Mouse (Mus musculus) heart, embryonic 15.5 days (tissue): ENCODE measurements around the gene Lmod1. TPM values are rescaled to one million over a fixed set of nuclear protein-coding genes. Genes with fewer than 3 reads are reported as not detected.

Experiments
- ATAC-seq: fragments of 200-750 bp; cut with Nextera tagmentation; replicated peaks from 2 replicates; pipeline ENCODE4 v1.8.0; 2017; ENCODE audit warnings: low read depth, moderate TSS enrichment; ENCODE audit not compliant: insufficient number of reproducible peaks, insufficient read depth, low FRiP score
- H3K27ac ChIP-seq: fragments of 300-500 bp; sonication (generic); 2 replicates; pipeline ENCODE4 v1.5.1; 2015; ENCODE audit warnings: mild to moderate bottlenecking, inconsistent platforms
- H3K27me3 ChIP-seq: fragments of 300-500 bp; sonication (generic); 2 replicates; pipeline ENCODE4 v1.6.1; 2015; ENCODE audit warnings: inconsistent platforms
- H3K36me3 ChIP-seq: fragments of 300-500 bp; sonication (generic); 2 replicates; pipeline ENCODE4 v1.6.1; 2015; ENCODE audit warnings: mild to moderate bottlenecking, inconsistent platforms
- H3K4me1 ChIP-seq: fragments of 300-500 bp; sonication (generic); replicated peaks from 2 replicates; pipeline ENCODE4 v1.6.1; 2015; ENCODE audit warnings: inconsistent platforms
- H3K4me2 ChIP-seq: fragments of 300-500 bp; sonication (generic); 2 replicates; pipeline ENCODE4 v1.6.1; 2015; ENCODE audit warnings: inconsistent platforms, mild to moderate bottlenecking, moderate library complexity
- H3K4me3 ChIP-seq: fragments of 300-500 bp; sonication (generic); 2 replicates; pipeline ENCODE4 v1.5.1; 2015; ENCODE audit warnings: mild to moderate bottlenecking, inconsistent platforms
- H3K9ac ChIP-seq: fragments of 300-500 bp; sonication (generic); 2 replicates; pipeline ENCODE4 v1.6.1; 2015; ENCODE audit warnings: mild to moderate bottlenecking, inconsistent platforms
- H3K9me3 ChIP-seq: fragments of 300-500 bp; sonication (generic); replicated peaks from 2 replicates; pipeline ENCODE4 v1.6.1; 2016; ENCODE audit warnings: inconsistent platforms
- WGBS: fragments of 180-500 bp; shearing (Covaris S2); methylation state at CpG from one replicate; pipeline ENCODE4 v1.1.7; 2015; ENCODE audit warnings: mixed read lengths; 5-methylcytosine and 5-hydroxymethylcytosine counted together
- polyA plus RNA-seq: library from polyadenylated mRNA; unstranded; fragments of >200 nt; fragmentation: Nextera tagmentation; extraction: Ambion mirVana; gene quantifications from 2 replicates; pipeline ENCODE4 v1.2.1, GENCODE M21; 2015

The Lmod1 gene
- 2.0 and 3.6 TPM in 2 replicates for polyA plus RNA-seq

GRCm38 (mm10) chr1:135324571-135324970 lies at the start of gene Lmod1:
TSS of gene Lmod1 (plus strand) at chr1:135324807.
- Histone ChIP-seq H3K9me3 (no peaks in the 10 kb centered on the region), H3K36me3 (no peaks in the 10 kb centered on the region), H3K27me3 (peaks cover 4% of the 10 kb centered on the region; the same call in 1 of the 2 replicates), H3K27ac (peak within 1 kb of the TSS; percentile 62; the same call in 1 of the 2 replicates), H3K4me2 (peak within 1 kb of the TSS; percentile 56), H3K9ac (peak within 1 kb of the TSS; percentile 39; the same call in 1 of the 2 replicates), H3K4me1 (peaks cover 12% of the 10 kb centered on the region), H3K4me3 (peak within 1 kb of the TSS; percentile 30)
- WGBS: 12% methylated on average over 8 of the region's 8 CpGs
- ATAC-seq: peak; percentile 53

GRCm38 (mm10) chr1:135280646-135281045 lies 44.0 kb upstream of the Lmod1 start:
- peaks cover 31% of the 10 kb centered on the region for H3K4me1 ChIP-seq
- H3K4me2 ChIP-seq: no peak overlapping the region
- no peaks in the 10 kb centered on the region for H3K27me3 ChIP-seq
- H3K9me3 ChIP-seq: no peaks in the 10 kb centered on the region
- H3K9ac ChIP-seq: no peak overlapping the region
- H3K27ac ChIP-seq: peak overlapping the region; percentile 17; the same call in 1 of the 2 replicates
- WGBS: 41% methylated on average over 9 of the region's 9 CpGs
- peak; percentile 59 for ATAC-seq
- no peak overlapping the region for H3K4me3 ChIP-seq
- peaks cover 24% of the 10 kb centered on the region for H3K36me3 ChIP-seq

GRCm38 (mm10) chr1:135281841-135282240 lies 42.8 kb upstream of the Lmod1 start:
- H3K27me3 ChIP-seq: no peaks in the 10 kb centered on the region
- H3K9me3 ChIP-seq: no peaks in the 10 kb centered on the region
- 94% methylated on average over 17 of the region's 17 CpGs for WGBS
- ATAC-seq: no peak
- no peak overlapping the region for H3K27ac ChIP-seq
- no peak overlapping the region for H3K9ac ChIP-seq
- H3K4me3 ChIP-seq: no peak overlapping the region
- peaks cover 14% of the 10 kb centered on the region for H3K36me3 ChIP-seq
- H3K4me1 ChIP-seq: peaks cover 31% of the 10 kb centered on the region
- H3K4me2 ChIP-seq: peak overlapping the region; percentile 87; the same call in 1 of the 2 replicates

DNA sequence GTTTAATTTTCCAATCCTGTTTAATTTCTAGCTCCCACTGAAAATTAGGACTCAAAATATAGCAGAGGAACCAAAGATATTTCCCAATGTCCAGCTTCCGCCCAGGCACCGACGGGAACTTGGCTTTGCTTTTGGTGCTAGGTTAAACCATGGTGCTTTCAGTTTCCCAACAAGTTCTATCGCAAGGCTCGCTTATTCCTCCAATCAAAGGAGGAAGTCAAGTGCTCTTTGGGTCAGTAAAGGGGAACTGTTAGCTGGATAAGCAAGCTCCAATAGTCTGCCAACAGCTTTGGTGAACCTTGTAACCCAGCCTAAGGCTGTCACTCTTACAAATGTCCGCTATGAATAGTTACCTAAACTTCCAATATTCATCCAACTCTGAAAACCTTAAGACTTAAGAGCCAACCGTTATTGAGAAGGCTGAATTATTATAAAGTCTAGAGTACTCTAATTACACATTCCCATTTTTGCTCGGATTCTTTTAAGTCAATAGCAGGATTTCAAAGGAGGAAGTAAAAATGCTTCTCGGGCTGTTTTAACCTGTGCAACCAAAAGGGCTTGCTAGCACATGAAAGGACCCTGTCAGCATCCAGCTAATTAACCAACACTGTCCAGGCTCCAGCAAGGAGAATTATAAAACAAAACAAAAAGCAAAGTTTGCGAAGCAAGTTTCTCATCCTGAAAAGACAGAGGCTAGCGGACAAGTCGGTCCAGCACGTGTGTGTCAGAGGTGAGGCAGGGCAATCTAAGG lies 41.9 kb upstream of the Lmod1 start:
- ATAC-seq: no peak
- peak overlapping the region; percentile 97 for H3K9ac ChIP-seq
- peaks cover 9% of the 10 kb centered on the region; the same call in 1 of the 2 replicates for H3K36me3 ChIP-seq
- H3K4me2 ChIP-seq: peak overlapping the region; percentile 87
- H3K27me3 ChIP-seq: no peaks in the 10 kb centered on the region
- peaks cover 31% of the 10 kb centered on the region for H3K4me1 ChIP-seq
- H3K4me3 ChIP-seq: peak overlapping the region; percentile 83
- 29% methylated on average over 13 of the region's 13 CpGs for WGBS
- H3K9me3 ChIP-seq: no peaks in the 10 kb centered on the region
- peak overlapping the region; percentile 93 for H3K27ac ChIP-seq

GRCm38 (mm10) chr1:135283287-135283825 lies 41.3 kb upstream of the Lmod1 start:
- peak overlapping the region; percentile 93 for H3K27ac ChIP-seq
- H3K9me3 ChIP-seq: no peaks in the 10 kb centered on the region
- peaks cover 31% of the 10 kb centered on the region for H3K4me1 ChIP-seq
- peak overlapping the region; percentile 87 for H3K4me2 ChIP-seq
- under 1% methylated on average over 48 of the region's 48 CpGs for WGBS
- no peaks in the 10 kb centered on the region for H3K27me3 ChIP-seq
- peak; percentile 70 for ATAC-seq
- peak overlapping the region; percentile 83 for H3K4me3 ChIP-seq
- peaks cover 4% of the 10 kb centered on the region; the same call in 1 of the 2 replicates for H3K36me3 ChIP-seq
- peak overlapping the region; percentile 97 for H3K9ac ChIP-seq

DNA sequence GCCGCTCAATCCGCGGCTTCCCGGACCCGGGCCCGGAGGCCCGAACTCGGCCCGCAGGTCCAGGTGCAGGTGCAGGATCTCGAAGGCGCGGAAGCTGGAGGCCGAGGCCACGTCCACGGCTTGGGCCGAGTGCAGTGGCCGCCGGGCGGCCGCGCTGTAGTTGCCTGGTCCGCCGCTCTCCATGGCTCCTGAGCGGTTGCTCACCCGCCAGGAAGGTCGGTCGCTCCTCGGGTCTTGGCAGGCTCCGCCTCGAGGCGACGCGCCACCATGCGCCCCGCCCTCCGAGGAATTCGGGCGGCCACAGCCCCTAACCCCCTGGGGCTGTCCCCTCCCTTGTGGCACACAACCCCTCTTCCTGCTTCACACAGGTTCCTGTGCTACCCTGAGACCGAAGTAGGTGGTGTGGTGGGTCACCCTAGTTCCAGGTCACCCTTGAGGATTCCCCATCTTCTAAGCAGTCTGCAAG lies 40.7 kb upstream of the Lmod1 start, which contains the start of gene Rnpep:
TSS of gene Rnpep (minus strand) at position 259 of the 466 bp plus-strand sequence.
- no peaks in the 10 kb centered on the region for H3K27me3 ChIP-seq
- ATAC-seq: peak; percentile 88
- WGBS: under 1% methylated on average over 38 of the region's 39 CpGs
- peaks cover 31% of the 10 kb centered on the region for H3K4me1 ChIP-seq
- peak within 1 kb of the TSS; percentile 83 for H3K4me3 ChIP-seq
- peak within 1 kb of the TSS; percentile 87 for H3K4me2 ChIP-seq
- H3K9ac ChIP-seq: peak within 1 kb of the TSS; percentile 97
- no peaks in the 10 kb centered on the region for H3K9me3 ChIP-seq
- H3K36me3 ChIP-seq: no peaks in the 10 kb centered on the region
- H3K27ac ChIP-seq: peak within 1 kb of the TSS; percentile 93

DNA sequence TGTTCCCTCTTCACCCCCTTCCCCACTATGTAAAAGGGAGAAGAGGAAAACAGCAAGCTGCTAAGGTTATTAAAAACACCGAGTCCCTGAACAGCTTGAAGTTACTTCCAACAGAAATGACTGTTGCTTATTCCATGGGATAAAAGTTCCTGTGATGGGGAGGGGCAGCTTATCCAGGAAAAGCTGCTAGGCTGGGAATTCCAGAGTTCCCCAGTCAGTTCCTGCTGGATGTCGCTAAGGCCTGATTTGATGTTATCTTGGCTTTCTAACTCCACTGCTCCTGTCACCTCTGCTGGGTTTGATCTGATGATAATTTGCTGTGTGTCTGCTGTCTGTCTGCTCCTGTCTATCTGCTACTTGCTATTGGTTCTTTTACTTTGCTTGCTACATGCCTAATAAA lies 38.3 kb upstream of the Lmod1 start:
- Histone ChIP-seq H3K4me1 (peaks cover 23% of the 10 kb centered on the region), H3K27me3 (no peaks in the 10 kb centered on the region), H3K4me2 (no peak overlapping the region), H3K4me3 (no peak overlapping the region), H3K36me3 (no peaks in the 10 kb centered on the region), H3K9ac (no peak overlapping the region), H3K9me3 (no peaks in the 10 kb centered on the region), H3K27ac (no peak overlapping the region)
- 42% methylated on average over 2 of the region's 2 CpGs for WGBS
- ATAC-seq: no peak

DNA sequence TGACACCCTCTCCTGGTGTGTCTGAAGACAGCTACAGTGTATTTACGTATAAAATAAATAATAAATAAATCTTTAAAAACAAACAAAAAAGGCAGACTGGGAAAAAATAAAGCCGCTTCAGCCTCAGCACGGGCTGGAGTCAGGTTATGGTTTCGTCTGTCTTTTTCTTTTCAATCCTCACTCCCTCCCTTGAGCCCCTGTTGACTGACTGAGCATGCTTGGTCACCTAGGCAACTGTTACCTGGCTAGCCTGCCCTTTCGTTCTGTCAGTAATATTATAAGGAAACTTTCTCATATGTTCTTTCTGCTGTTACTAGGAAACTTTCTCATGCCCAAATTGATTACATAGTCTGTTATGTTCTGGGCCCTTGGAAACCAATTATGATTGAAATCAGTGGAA lies 33.7 kb upstream of the Lmod1 start:
- H3K27me3 ChIP-seq: no peaks in the 10 kb centered on the region
- H3K36me3 ChIP-seq: peaks cover 12% of the 10 kb centered on the region; the same call in 1 of the 2 replicates
- H3K27ac ChIP-seq: no peak overlapping the region
- 81% methylated on average over 5 of the region's 5 CpGs for WGBS
- H3K9me3 ChIP-seq: no peaks in the 10 kb centered on the region
- no peak overlapping the region for H3K4me3 ChIP-seq
- H3K4me1 ChIP-seq: no peaks in the 10 kb centered on the region
- H3K9ac ChIP-seq: no peak overlapping the region
- ATAC-seq: no peak
- no peak overlapping the region for H3K4me2 ChIP-seq

GRCm38 (mm10) chr1:135311356-135311755 lies 13.3 kb upstream of the Lmod1 start:
- no peak overlapping the region for H3K27ac ChIP-seq
- H3K9me3 ChIP-seq: no peaks in the 10 kb centered on the region
- H3K9ac ChIP-seq: no peak overlapping the region
- peaks cover 33% of the 10 kb centered on the region for H3K36me3 ChIP-seq
- peak overlapping the region; percentile 76 for H3K4me2 ChIP-seq
- 67% methylated on average over 6 of the region's 6 CpGs for WGBS
- H3K27me3 ChIP-seq: no peaks in the 10 kb centered on the region
- H3K4me3 ChIP-seq: no peak overlapping the region
- ATAC-seq: no peak
- H3K4me1 ChIP-seq: peaks cover 21% of the 10 kb centered on the region

- Histone ChIP-seq H3K36me3 (peaks cover 26% of the 10 kb centered on the region), H3K4me1 (peaks cover 21% of the 10 kb centered on the region), H3K9ac (peak overlapping the region; percentile 90; the same call in 1 of the 2 replicates), H3K4me2 (peak overlapping the region; percentile 76), H3K27me3 (no peaks in the 10 kb centered on the region), H3K27ac (no peak overlapping the region), H3K4me3 (peak overlapping the region; percentile 74), H3K9me3 (no peaks in the 10 kb centered on the region)
- no peak for ATAC-seq
- 54% methylated on average over 4 of the region's 4 CpGs for WGBS
These were observed 12.4 kb upstream of the Lmod1 start for GRCm38 (mm10) chr1:135312201-135312600.

GRCm38 (mm10) chr1:135313284-135314031 lies 11.1 kb upstream of the Lmod1 start, which contains the start of gene Timm17a:
TSS of gene Timm17a (minus strand) at chr1:135313778.
- Histone ChIP-seq H3K4me3 (peak within 1 kb of the TSS; percentile 74), H3K27me3 (no peaks in the 10 kb centered on the region), H3K36me3 (peaks cover 16% of the 10 kb centered on the region), H3K4me1 (peaks cover 21% of the 10 kb centered on the region), H3K27ac (peak within 1 kb of the TSS; percentile 87), H3K4me2 (peak within 1 kb of the TSS; percentile 76), H3K9ac (peak within 1 kb of the TSS; percentile 90), H3K9me3 (no peaks in the 10 kb centered on the region)
- WGBS: under 1% methylated on average over 51 of the region's 51 CpGs
- ATAC-seq: peak; percentile 99
